Mouse (Mus musculus): ENCODE data around the gene Krt87. TPM values are rescaled to one million over a fixed set of nuclear protein-coding genes. Genes with fewer than 3 reads are reported as not detected.

Gene Krt87
- total RNA-seq (2022) = not detected

- DNase-seq (ENCODE audit: low spot score in 2 of 2) = no peak
These were observed at the start of gene Krt87 for GRCm38 (mm10) chr15:101438555-101438954. TSS of gene Krt87 (minus strand) at chr15:101438804.

DNA sequence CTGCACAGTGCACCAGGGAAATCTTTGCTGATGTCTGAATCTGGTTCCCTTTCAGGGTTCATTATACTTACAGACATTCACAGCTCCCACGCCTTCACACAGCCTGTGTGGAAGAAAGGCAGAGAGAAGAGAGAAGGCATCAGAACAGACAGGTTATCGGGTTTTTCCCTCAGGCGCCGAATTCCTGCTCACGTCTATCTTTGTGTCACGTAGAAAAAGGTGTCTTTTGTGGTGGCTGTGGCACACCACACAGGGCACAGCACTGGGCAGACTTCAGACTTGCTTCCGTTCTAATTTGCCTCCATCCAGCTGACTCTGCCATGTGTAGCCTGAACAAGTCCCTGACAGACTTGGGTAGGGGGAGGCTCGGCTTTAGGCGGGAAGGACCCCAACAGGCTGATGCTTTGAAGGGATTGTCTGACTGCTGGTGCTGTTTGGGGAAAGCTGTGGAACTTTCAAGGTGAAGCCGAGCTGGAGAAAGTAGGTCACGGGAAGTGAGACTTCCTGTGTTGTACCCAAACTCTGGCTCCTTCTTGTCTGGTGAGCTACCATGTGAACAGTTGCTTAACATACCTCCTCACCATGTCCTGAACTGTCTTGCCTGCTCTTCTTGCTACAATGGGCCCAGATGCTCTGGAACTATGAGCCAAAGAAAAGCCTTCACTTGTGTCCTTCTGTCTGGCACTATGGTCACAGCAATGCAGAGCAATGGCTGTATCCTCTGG lies 47.5 kb upstream of the Krt87 start:
- no peak for DNase-seq (ENCODE audit: low spot score in 2 of 2)

- DNase-seq (ENCODE audit: low spot score in 2 of 2) = no peak
These were observed 46.3 kb upstream of the Krt87 start for GRCm38 (mm10) chr15:101484939-101485338.

DNA sequence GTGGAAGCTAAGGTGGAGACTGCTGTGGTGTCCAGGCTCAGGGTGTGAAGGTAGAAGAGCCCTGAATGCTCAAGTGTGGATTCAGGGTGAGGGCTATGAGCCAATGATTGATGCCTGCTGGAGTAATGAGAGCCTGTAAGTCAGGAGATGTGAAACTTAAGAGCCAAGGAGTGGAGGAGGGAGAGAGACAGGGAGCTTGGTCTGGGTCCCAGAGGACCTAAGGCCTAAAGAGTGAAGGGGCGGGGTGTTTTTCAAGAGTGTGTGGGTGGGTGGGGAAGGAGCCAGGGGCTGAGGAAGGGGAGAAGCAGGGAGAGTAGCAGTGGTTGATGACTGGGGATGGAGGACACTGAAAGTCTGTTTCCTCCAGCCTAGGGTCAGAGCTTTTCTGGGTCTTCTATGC lies 45.0 kb upstream of the Krt87 start:
- DNase-seq (ENCODE audit: low spot score in 2 of 2) = no peak

DNA sequence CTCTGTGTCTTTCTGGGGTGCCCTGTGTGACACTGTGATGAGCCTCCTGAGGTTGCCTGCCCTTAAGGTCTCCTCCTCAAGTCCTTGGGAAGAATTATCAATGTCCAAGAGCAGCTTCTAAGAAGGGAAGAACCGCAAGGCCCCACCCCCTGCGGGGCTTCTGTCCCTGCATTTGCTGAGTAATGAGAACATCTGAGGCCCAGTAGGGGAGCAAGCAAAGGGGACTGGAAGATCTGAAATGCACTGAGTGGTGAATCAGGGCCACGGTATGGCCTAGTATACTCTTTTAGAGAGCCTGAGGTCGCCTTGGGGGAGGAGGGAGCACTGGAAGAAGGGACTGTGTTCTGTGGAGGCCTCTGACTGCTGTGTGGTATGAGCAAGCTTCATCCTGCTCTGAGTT lies 43.5 kb upstream of the Krt87 start:
- DNase-seq (ENCODE audit: low spot score in 2 of 2) = no peak

GRCm38 (mm10) chr15:101479666-101480060 lies 41.1 kb upstream of the Krt87 start:
- no peak for DNase-seq (ENCODE audit: low spot score in 2 of 2)

- DNase-seq (ENCODE audit: low spot score in 2 of 2) = peak in 1 of 2 experiments; percentile 33
These were observed 40.5 kb upstream of the Krt87 start for GRCm38 (mm10) chr15:101479007-101479665.

- DNase-seq (ENCODE audit: low spot score in 2 of 2) = no peak
These were observed 34.4 kb upstream of the Krt87 start, which contains the start of gene Krt86 for GRCm38 (mm10) chr15:101472952-101473528. TSS of gene Krt86 (plus strand) at chr15:101473478.

GRCm38 (mm10) chr15:101469093-101469492 lies 30.5 kb upstream of the Krt87 start:
- DNase-seq (ENCODE audit: low spot score in 2 of 2) = no peak

DNA sequence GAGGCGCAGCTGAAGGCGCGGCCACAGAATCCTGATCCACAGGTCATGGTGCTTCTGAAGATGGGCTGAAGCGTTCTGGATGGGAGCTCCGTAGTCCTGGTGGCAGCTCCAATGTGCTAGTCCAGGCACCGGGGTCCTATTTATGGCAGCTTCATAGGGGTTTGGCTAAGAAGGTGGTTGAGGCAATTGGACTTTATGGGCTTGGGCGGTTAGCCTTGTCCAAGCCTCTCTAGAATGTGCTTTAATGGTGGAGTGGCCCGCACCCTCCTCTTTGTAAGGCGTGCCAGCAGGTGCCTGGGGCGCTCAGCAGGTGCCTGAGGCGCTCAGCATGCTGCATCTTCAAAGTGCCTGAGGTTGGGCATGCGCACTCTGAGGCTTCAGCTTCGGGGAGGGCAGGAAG lies 25.0 kb upstream of the Krt87 start, which contains the start of gene Krt81:
TSS of gene Krt81 (minus strand) at position 101 of the 400 bp plus-strand sequence.
- DNase-seq (ENCODE audit: low spot score in 2 of 2) = no peak

DNA sequence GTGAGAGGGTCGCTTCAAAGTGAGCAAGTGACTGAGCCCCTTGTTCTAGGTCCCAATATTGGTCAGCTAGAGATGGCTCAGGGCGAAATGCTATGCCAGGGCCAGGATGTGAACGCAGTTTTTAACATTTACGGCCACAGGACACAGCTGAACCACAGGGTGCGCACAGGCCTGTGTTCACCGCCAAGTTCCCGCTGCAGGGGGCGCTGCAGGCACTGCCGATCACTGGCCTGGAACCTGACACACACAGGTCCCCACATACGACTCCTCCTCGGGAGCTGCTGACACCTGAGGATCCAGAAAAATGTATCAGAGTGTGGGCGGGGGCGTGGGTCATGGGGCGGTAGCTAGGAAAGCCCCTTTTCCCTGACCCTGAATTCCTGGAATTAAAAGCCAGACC lies 20.7 kb upstream of the Krt87 start:
- DNase-seq (ENCODE audit: low spot score in 2 of 2) = no peak

DNA sequence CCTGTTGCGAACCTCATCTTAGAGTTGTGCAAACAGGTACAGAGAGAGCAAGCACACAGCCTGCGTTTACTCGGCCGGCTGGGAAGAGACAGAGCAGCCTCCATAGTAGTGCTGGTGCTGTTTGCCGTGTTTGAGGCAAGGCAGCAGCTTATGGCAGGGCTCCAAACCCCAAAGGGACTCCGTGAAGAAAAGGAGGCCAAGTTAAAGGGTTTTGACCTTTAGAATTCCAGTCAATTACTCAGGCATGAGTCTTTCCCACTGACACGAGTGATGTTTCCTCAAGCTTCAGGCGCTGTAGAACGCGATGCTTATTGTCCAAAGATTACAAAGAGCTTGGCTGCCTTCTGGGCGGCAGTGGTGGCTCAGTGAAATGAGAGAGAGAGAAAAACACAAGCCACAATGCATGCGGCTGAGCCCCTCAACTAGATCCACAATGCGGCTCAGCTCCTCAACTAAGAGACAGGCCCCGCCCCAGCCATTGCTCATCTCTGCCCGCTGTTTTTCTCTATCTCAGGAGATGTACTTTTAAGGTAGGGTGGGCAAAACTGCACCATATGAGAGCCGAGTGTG lies 19.8 kb upstream of the Krt87 start:
- peak in 1 of 2 experiments; percentile 10 for DNase-seq (ENCODE audit: low spot score in 2 of 2)

DNA sequence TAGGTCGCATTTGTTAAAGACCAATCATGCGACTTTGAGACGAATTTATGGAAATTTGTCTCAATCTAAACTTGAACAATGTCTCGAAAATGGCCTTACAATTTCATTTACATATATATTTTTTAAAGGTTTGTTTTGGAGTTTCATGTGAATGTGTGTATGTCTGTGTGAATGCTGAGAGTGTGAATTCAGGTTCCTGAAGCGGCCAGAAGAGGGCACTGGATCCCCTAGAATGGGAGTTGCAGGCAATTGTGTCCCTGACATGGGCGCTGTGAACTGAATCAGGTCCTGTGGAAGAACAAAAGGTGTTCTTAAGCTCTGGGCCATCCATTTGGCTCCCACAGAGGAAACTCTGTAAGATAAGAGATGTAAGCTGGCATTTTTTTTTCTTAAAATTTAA lies 17.3 kb upstream of the Krt87 start:
- DNase-seq (ENCODE audit: low spot score in 2 of 2) = no peak

- DNase-seq (ENCODE audit: low spot score in 2 of 2) = no peak
These were observed 16.7 kb upstream of the Krt87 start for GRCm38 (mm10) chr15:101455292-101455691.

DNA sequence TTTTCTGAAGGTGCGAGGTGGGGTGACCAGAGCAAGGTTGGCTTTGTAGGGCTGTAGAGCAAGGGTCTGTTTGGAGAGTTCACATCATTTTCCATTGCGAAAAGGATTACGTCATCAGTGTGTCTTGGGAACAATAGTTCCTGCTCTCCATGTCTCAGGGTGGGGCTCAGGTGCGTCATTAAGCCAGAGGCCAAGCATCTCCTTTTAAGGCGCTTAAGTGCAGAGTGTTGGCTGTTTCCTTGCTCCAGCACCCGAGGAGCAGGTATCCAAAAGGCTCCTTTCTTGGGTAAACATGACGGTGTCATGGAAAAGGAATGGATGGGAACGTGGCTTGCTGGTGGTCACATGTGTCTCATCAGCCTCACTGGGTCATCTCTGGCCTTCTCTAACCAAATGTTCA lies 16.2 kb upstream of the Krt87 start:
- DNase-seq (ENCODE audit: low spot score in 2 of 2) = no peak

DNA sequence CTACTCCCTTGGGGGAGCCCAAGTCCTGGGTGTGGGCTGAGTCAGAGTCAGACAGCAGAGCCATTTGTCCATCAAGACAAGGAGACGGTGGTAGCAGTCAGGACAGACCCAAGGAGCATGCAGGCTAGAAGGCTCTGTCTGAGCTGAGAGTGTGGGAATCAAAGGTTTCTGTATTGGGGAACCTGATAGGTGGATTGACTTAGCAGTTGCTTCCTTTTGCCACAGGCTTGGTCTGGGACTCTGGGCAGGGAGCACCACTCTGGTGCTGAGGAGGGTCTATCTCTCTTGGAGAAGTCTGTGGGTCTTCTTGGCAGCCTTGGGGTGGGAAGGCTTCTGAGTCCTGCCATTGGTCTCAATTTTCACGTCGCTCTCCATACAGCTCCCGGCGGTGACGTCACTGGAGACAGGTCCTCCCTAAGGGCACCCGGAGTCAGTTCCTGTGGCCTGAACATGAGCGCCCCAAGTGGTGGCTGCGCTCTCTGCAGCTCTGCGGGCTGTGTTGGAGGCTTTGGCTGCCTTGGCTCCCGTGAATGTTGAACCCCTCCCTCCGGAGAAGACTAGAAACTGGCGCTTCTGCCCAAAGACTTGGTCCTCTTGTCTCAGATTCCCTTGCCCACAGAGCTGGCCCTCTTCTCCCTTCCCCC lies 14.6 kb upstream of the Krt87 start:
- peak; percentile 66 to 67 for DNase-seq (ENCODE audit: low spot score in 2 of 2)

DNA sequence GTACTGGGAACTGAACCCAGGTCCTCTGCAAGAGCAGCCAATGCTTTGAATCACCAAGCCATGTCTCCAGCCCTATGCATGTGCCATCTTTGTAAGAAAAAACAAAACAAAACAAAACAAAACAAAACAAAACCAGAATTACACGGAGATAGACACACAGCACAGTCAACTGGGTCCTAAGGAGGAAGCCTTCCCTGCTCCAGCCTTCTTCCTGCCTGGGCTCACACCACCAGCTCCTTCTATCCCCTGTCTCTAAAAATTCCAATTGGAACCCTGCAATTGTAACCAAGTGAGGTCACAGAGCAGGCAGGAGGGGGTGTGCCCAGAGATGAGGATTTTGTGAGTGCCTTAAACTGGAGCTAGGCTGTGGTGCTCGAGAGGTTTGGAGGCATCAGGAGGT lies 8.8 kb upstream of the Krt87 start, which contains the start of gene Krt88:
TSS of gene Krt88 (plus strand) at position 301 of the 400 bp plus-strand sequence.
- no peak for DNase-seq (ENCODE audit: low spot score in 2 of 2)

- DNase-seq (ENCODE audit: low spot score in 2 of 2) = no peak
These were observed 8.0 kb upstream of the Krt87 start for GRCm38 (mm10) chr15:101446572-101446971.

- DNase-seq (ENCODE audit: low spot score in 2 of 2) = no peak
These were observed 2.2 kb upstream of the Krt87 start for GRCm38 (mm10) chr15:101440837-101441236.

GRCm38 (mm10) chr15:101436611-101437010 lies 2.0 kb downstream of the Krt87 start:
- no peak for DNase-seq (ENCODE audit: low spot score in 2 of 2)

GRCm38 (mm10) chr15:101424914-101425313 lies 13.7 kb downstream of the Krt87 start:
- no peak for DNase-seq (ENCODE audit: low spot score in 2 of 2)

- DNase-seq (ENCODE audit: low spot score in 2 of 2) = no peak
These were observed 17.7 kb downstream of the Krt87 start for GRCm38 (mm10) chr15:101420903-101421302.
